Mouse (Mus musculus) G1E (cell line): Measurements from ENCODE around the gene Tbc1d2. TPM values are rescaled to one million over a fixed set of nuclear protein-coding genes. Genes with fewer than 3 reads are reported as not detected.
"Not testable (repeated sequence)": the region's sequence is repeated elsewhere in the genome, so short reads cannot be mapped to it uniquely, and the experiment has no call there.

Experiments
- ATAC-seq: 2 replicates; pipeline ENCODE4 v1.8.0; 2016; ENCODE audit warnings: mild to moderate bottlenecking; ENCODE audit not compliant: insufficient number of reproducible peaks, poor library complexity, low FRiP score, severe bottlenecking; ENCODE audit errors: extremely low read depth
- DNase-seq: peaks from one replicate; pipeline ENCODE4 v3.0.0; 2012; ENCODE audit warnings: low spot score
- H3K27me3 ChIP-seq: 2 replicates; pipeline ENCODE4 v1.6.1; 2012; ENCODE audit warnings: mild to moderate bottlenecking, low read length, inconsistent platforms; ENCODE audit not compliant: insufficient read depth
- H3K36me3 ChIP-seq: replicated peaks from 2 replicates; pipeline ENCODE3; 2012; ENCODE audit warnings: mild to moderate bottlenecking, inconsistent platforms
- H3K4me1 ChIP-seq: 2 replicates; pipeline ENCODE4 v1.6.1; 2012; ENCODE audit warnings: low read depth, low read length, inconsistent platforms, mixed read lengths; ENCODE audit not compliant: insufficient read depth
- H3K4me3 ChIP-seq: 2 replicates; pipeline ENCODE4 v1.5.1; 2012; ENCODE audit warnings: low read depth, mild to moderate bottlenecking, inconsistent platforms, low read length, moderate library complexity, mixed read lengths
- H3K9me3 ChIP-seq: replicated peaks from 2 replicates; pipeline ENCODE4 v1.6.1; 2012; ENCODE audit warnings: inconsistent platforms
- CTCF ChIP-seq: IDR thresholded peaks from 2 replicates; pipeline ENCODE4 v1.5.1; 2012; ENCODE audit warnings: low read depth, low read length, inconsistent platforms, mixed read lengths
- GATA1 ChIP-seq: IDR thresholded peaks from 2 replicates; pipeline ENCODE4 v1.6.1; 2012; ENCODE audit warnings: borderline replicate concordance, low read length, inconsistent platforms, mixed read lengths
- GATA2 ChIP-seq: IDR thresholded peaks from 2 replicates; pipeline ENCODE4 v1.6.1; 2012; ENCODE audit warnings: low read depth, low read length, inconsistent platforms, borderline replicate concordance
- POLR2AphosphoS5 ChIP-seq: IDR thresholded peaks from 2 replicates; pipeline ENCODE4 v1.6.1; 2012; ENCODE audit warnings: low read depth, low read length, inconsistent platforms; ENCODE audit not compliant: insufficient replicate concordance
- TAL1 ChIP-seq: conservative IDR thresholded peaks from 2 replicates; pipeline ENCODE4 v1.6.1; 2012; ENCODE audit warnings: low read depth, low read length, inconsistent platforms, mixed read lengths
- polyA plus RNA-seq: library from polyadenylated mRNA; stranded (reverse); fragments of >175 nt; gene quantifications from 2 replicates; pipeline ENCODE4 v1.2.3, GENCODE M21; 2012
- total RNA-seq, 2 experiments: library from RNA; stranded (forward) in 1 of 2; stranded (reverse) in 1 of 2; fragments of 200-1000 nt in 1 of 2; fragments of >200 nt in 1 of 2; fragmentation: Nextera tagmentation in 1 of 2; gene quantifications; 2 replicates each; pipeline ENCODE4 v1.2.3; 2014 to 2017

Gene Tbc1d2
- total and polyA plus RNA-seq, 3 experiments, result 0.16 TPM; not detected in 2

DNA sequence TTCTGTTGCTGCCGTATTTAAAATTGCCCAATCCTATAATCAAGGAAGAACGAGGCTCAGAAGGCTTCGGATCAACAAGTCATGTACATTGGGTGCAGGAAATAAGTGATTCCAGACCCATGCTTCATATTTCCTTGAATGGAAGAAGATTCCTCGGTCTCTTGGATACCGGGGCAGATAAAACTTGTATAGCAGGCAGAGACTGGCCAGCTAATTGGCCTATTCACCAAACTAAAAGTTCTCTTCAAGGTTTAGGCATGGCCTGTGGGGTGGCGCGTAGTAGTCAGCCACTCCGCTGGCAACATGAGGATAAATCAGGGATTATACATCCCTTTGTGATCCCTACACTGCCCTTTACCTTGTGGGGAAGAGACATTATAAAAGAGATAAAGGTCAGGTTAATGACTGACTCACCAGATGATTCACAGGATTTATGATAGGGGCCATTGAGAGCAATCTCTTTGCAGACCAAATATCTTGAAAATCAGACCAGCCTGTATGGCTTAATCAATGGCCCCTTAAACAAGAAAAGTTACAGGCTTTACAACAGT lies 71.1 kb downstream of the Tbc1d2 start:
- not testable (repeated sequence) for DNase-seq, H3K27me3 ChIP-seq, ATAC-seq, H3K4me3 ChIP-seq
- H3K4me1 ChIP-seq, result peaks cover 17% of the 10 kb centered on the region
- H3K9me3 ChIP-seq, result peaks cover 31% of the 10 kb centered on the region
- peaks cover 16% of the 10 kb centered on the region for H3K36me3 ChIP-seq

DNA sequence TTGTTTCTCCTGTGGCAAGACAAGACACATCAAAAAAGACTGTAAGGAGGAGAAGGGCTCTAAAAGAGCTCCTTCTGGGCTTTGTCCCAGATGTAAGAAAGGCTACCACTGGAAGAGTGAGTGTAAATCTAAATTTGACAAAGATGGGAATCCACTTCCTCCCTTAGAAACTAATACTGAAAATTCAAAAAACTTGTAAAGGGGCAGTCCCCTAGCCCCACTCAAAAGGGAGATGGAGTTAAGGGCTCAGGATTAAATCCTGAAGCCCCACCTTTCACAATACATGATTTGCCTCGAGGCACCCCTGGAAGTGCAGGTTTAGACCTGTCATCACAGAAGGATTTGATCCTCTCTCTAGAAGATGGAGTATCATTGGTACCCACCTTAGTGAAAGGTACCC lies 71.8 kb downstream of the Tbc1d2 start:
- peaks cover 21% of the 10 kb centered on the region for H3K4me1 ChIP-seq
- DNase-seq (no peak), ATAC-seq (no peak)
- H3K4me3 ChIP-seq, result no peak overlapping the region
- TF ChIP-seq GATA2, result no peak
- TF ChIP-seq CTCF, result no peak
- TF ChIP-seq POLR2AphosphoS5, result no peak
- no peak for TF ChIP-seq TAL1
- TF ChIP-seq GATA1, result no peak
- H3K36me3 ChIP-seq, result peaks cover 23% of the 10 kb centered on the region
- no peaks in the 10 kb centered on the region for H3K27me3 ChIP-seq
- peaks cover 31% of the 10 kb centered on the region for H3K9me3 ChIP-seq

DNA sequence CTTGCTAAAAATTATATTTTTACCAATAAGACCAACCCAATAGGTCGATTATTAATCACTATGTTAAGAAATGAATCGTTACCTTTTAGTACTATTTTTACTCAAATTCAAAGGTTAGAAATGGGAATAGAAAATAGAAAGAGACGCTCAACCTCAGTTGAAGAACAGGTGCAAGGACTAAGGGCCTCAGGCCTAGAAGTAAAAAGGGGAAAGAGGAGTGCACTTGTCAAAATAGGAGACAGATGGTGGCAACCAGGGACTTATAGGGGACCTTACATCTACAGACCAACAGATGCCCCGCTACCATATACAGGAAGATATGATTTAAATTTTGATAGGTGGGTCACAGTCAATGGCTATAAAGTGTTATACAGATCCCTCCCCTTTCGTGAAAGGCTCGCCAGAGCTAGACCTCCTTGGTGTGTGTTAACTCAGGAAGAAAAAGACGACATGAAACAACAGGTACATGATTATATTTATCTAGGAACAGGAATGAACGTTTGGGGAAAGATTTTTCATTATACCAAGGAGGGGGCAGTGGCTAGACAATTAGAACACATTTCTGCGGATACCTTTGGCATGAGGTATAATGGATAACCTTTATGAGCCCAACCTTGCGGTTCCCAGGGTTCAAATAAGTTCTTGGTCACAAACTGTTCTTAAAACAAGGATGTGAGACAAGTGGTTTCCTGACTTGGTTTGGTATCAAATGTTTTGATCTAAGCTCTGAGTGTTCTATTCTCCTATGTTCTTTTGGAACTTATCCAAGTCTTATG lies 74.3 kb downstream of the Tbc1d2 start:
- DNase-seq, H3K27me3 ChIP-seq, H3K4me3 ChIP-seq: not testable (repeated sequence)
- Histone ChIP-seq H3K36me3 (peaks cover 43% of the 10 kb centered on the region), H3K9me3 (peaks cover 29% of the 10 kb centered on the region), H3K4me1 (peaks cover 36% of the 10 kb centered on the region)
- ATAC-seq, result peak; percentile 24; the same call in 1 of the 2 replicates

DNA sequence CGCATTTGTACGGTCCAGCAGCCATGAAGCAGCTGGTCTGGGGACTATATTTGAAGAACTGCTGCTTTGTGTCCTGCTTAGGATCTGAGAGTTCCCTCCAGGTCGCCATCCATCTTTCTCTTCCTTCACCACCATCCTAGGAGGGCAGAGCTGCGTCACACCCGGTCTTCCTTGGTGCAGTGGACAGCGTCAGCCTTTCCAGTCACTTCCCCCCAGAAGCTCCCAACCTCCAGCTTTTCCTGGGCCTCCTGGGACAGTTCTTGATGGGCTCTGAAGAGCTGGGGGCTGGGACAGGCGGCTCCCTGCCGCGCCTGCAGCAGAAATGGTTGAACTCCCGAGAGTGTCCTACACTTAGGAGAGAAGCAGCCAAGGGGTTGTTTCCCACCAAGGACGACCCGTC lies 75.2 kb downstream of the Tbc1d2 start:
- peaks cover 41% of the 10 kb centered on the region for H3K4me1 ChIP-seq
- TF ChIP-seq POLR2AphosphoS5 (no peak), CTCF (no peak), GATA2 (no peak)
- peaks cover 48% of the 10 kb centered on the region for H3K36me3 ChIP-seq
- no peak for ATAC-seq
- peaks cover 29% of the 10 kb centered on the region for H3K9me3 ChIP-seq
- peak overlapping the region; percentile 66; the same call in 1 of the 2 replicates for H3K4me3 ChIP-seq
- H3K27me3 ChIP-seq, result no peaks in the 10 kb centered on the region
- DNase-seq, result no peak

DNA sequence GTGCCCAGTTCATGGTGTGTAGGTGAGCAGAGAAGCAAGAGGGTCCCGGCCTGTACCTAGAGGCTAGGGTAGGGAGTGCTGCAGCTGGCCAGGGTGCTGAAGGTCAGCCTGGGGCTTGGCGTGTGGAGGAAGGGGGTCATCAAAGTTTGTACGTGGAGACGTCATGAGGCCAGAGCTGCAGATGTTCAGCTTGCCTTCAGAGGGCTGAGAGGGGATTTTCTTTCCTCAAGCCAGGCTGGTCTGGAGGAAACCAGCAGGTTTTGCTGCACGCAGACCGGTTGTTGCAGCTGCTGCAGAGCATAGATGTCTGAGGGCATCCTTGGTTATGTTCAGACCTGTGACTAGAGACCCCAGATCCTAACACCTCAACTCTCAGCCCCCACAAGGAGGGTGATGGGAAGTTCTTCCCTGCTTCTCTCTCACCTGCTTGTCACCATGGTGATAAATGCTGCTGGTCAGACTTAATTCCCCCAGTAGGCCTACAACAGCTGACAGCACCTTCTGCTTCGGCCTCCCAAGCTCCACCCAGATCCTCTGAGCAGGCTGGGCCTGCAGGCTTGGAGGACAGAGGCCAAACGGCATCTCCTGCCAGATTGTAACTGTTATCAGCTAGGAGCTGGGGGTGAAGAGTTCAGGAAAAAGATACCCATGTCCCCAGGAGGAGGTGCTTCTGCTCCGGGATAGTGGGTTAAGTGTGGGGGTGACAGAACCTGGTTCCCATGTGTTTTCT lies 75.8 kb downstream of the Tbc1d2 start:
- TF ChIP-seq TAL1, result 0 out of 2 replicates have a peak, but pooled peaks have one; percentile 7
- no peak for TF ChIP-seq POLR2AphosphoS5
- TF ChIP-seq GATA2, result no peak
- no peak for TF ChIP-seq GATA1
- no peak for DNase-seq
- peak overlapping the region; percentile 66; the same call in 1 of the 2 replicates for H3K4me3 ChIP-seq

DNA sequence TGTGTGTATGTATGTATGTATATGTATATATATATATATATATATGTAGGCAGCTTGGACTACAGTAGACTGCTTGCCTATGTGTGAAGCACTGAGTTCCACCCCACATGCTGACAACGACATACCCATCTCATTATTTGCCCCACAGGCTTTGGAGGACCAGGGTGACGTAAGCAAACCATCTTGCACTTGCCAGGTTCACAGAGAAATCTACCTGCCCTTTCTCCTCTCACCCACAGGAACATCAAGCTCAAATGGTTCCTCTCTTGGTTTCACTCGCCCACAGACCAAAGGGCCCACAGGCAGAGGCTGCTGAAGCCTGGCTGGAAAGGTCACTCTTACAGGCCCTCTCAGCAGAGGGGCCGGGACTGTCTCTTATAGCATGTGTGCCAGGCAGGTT lies 77.4 kb downstream of the Tbc1d2 start:
- TF ChIP-seq GATA1, result no peak
- no peak for TF ChIP-seq GATA2
- TF ChIP-seq CTCF, result no peak
- TF ChIP-seq TAL1, result no peak
- no peak for TF ChIP-seq POLR2AphosphoS5

More for the DNA sequence above, 75.8 kb downstream of the Tbc1d2 start:
- Histone ChIP-seq H3K4me1 (peaks cover 47% of the 10 kb centered on the region), H3K9me3 (peaks cover 27% of the 10 kb centered on the region), H3K36me3 (peaks cover 54% of the 10 kb centered on the region), H3K27me3 (no peaks in the 10 kb centered on the region)
- ATAC-seq, result peak; percentile 67

More for the DNA sequence above, 77.4 kb downstream of the Tbc1d2 start:
- Histone ChIP-seq H3K9me3 (peaks cover 15% of the 10 kb centered on the region), H3K27me3 (no peaks in the 10 kb centered on the region), H3K36me3 (peaks cover 67% of the 10 kb centered on the region), H3K4me3 (no peak overlapping the region), H3K4me1 (peaks cover 63% of the 10 kb centered on the region)
- DNase-seq, result no peak
- no peak for ATAC-seq
